Comparison of ENCODE assay signal across 19 mouse cellular contexts in genomic region chr13:96313241-96313640, GRCm38 (mm10).
DNase-seq lines count a peak whose midpoint lies in the region; ATAC-seq and TF ChIP-seq lines count a peak whose summit lies in the region.
"Had no signal": no experiment of that assay in that cellular context is flagged by ENCODE, and none has a peak within 500 bp of the region (broad histone marks: within the 10 kb centered on the region; RNA-seq: fewer than 3 reads in every experiment).

No protein-coding gene starts in this region.

- no peaks in the 10 kb centered on the region for H3K27me3 ChIP-seq in forebrain, embryonic 14.5 days (replicated peaks; ENCODE audit: control insufficient read depth, insufficient read depth, low read length)
- H3K27me3 ChIP-seq in forebrain, embryonic 10.5 days (ENCODE audit: poor library complexity, severe bottlenecking) = no peaks in the 10 kb centered on the region
- no peaks in the 10 kb centered on the region for H3K27me3 ChIP-seq in hindbrain, postnatal 0 days (ENCODE audit: insufficient read depth, low read length)
- no peaks in the 10 kb centered on the region for H3K27me3 ChIP-seq in hindbrain, embryonic 12.5 days
- H3K27me3 ChIP-seq in midbrain, postnatal 0 days (ENCODE audit: insufficient read depth, low read length) = no peaks in the 10 kb centered on the region
- H3K27me3 ChIP-seq in midbrain, embryonic 16.5 days (ENCODE audit: control insufficient read depth, insufficient read depth, low read depth, low read length) = no peaks in the 10 kb centered on the region
- H3K27me3 ChIP-seq: CH12.LX; heart, embryonic 15.5 days had no signal

- DNase-seq in forebrain, embryonic 14.5 days (ENCODE audit: low spot score) = peak; percentile 67
- DNase-seq in forebrain, embryonic 10.5 days (ENCODE audit: extremely low spot score, low spot score) = no peak
- peak; percentile 58 for DNase-seq in hindbrain, postnatal 0 days (ENCODE audit: low spot score)
- peak; percentile 74 for DNase-seq in midbrain, postnatal 0 days (ENCODE audit: low spot score)
- no peak for DNase-seq in urinary bladder, postnatal 36 days (ENCODE audit: low spot score in 2 of 2)
- DNase-seq: adrenal gland, adult 8-10 months; cerebellum, adult 11-12 months; cerebellum, adult 9-10 months; gastrocnemius, postnatal 14 days; heart, adult 2 months; heart, postnatal 14 days; kidney, adult 2 months had no signal

- no peak for TF ChIP-seq CTCF in hindbrain, postnatal 0 days (IDR thresholded peaks at IDR 0.05; ENCODE audit: low read depth)
- TF ChIP-seq CTCF in midbrain, postnatal 0 days (IDR thresholded peaks at IDR 0.05) = no peak

- H3K9me3 ChIP-seq in forebrain, embryonic 14.5 days (replicated peaks; ENCODE audit: control insufficient read depth, low read length) = no peaks in the 10 kb centered on the region
- no peaks in the 10 kb centered on the region for H3K9me3 ChIP-seq in forebrain, embryonic 10.5 days
- no peaks in the 10 kb centered on the region for H3K9me3 ChIP-seq in hindbrain, postnatal 0 days (ENCODE audit: low read length)
- no peaks in the 10 kb centered on the region for H3K9me3 ChIP-seq in hindbrain, embryonic 12.5 days (replicated peaks)
- no peaks in the 10 kb centered on the region for H3K9me3 ChIP-seq in midbrain, postnatal 0 days (ENCODE audit: low read length)
- H3K9me3 ChIP-seq in midbrain, embryonic 16.5 days (replicated peaks; ENCODE audit: control insufficient read depth, low read length, poor library complexity, severe bottlenecking) = no peaks in the 10 kb centered on the region; the same call in 1 of the 2 replicates
- H3K9me3 ChIP-seq: embryonic facial prominence, embryonic 10.5 days; heart, embryonic 15.5 days had no signal

- H3K36me3 ChIP-seq in forebrain, embryonic 14.5 days (ENCODE audit: control insufficient read depth, insufficient read depth, low read length) = no peaks in the 10 kb centered on the region
- no peaks in the 10 kb centered on the region for H3K36me3 ChIP-seq in forebrain, embryonic 10.5 days (replicated peaks)
- H3K36me3 ChIP-seq in hindbrain, postnatal 0 days (ENCODE audit: insufficient read depth, low read length) = no peaks in the 10 kb centered on the region
- H3K36me3 ChIP-seq in hindbrain, embryonic 12.5 days = no peaks in the 10 kb centered on the region
- H3K36me3 ChIP-seq in midbrain, postnatal 0 days (ENCODE audit: insufficient read depth, low read length) = no peaks in the 10 kb centered on the region
- H3K36me3 ChIP-seq in midbrain, embryonic 16.5 days (ENCODE audit: control insufficient read depth, insufficient read depth, low read length) = no peaks in the 10 kb centered on the region
- H3K36me3 ChIP-seq: embryonic facial prominence, embryonic 10.5 days; heart, embryonic 15.5 days had no signal

- no peak overlapping the region for H3K9ac ChIP-seq in forebrain, embryonic 14.5 days (ENCODE audit: low read length)
- no peak overlapping the region for H3K9ac ChIP-seq in hindbrain, postnatal 0 days (replicated peaks; ENCODE audit: low read length)
- no peak overlapping the region for H3K9ac ChIP-seq in hindbrain, embryonic 12.5 days
- H3K9ac ChIP-seq in midbrain, postnatal 0 days (replicated peaks; ENCODE audit: low read length, poor library complexity, severe bottlenecking) = no peak overlapping the region
- no peak overlapping the region for H3K9ac ChIP-seq in midbrain, embryonic 16.5 days (ENCODE audit: low read depth, low read length)
- H3K9ac ChIP-seq: heart, embryonic 15.5 days had no signal

- 14% methylated on average over 3 of the region's 3 CpGs for WGBS in forebrain, embryonic 14.5 days
- 53% methylated on average over 3 of the region's 3 CpGs for WGBS in forebrain, embryonic 10.5 days
- 14% methylated on average over 3 of the region's 3 CpGs for WGBS in hindbrain, postnatal 0 days
- WGBS in hindbrain, embryonic 12.5 days = 27% methylated on average over 3 of the region's 3 CpGs
- 29% methylated on average over 3 of the region's 3 CpGs for WGBS in midbrain, postnatal 0 days
- 19% methylated on average over 3 of the region's 3 CpGs for WGBS in midbrain, embryonic 16.5 days

- H3K4me2 ChIP-seq in forebrain, embryonic 14.5 days (ENCODE audit: low read length) = no peak overlapping the region
- no peak overlapping the region for H3K4me2 ChIP-seq in hindbrain, postnatal 0 days (ENCODE audit: low read depth, low read length)
- no peak overlapping the region for H3K4me2 ChIP-seq in hindbrain, embryonic 12.5 days (replicated peaks)
- H3K4me2 ChIP-seq in midbrain, postnatal 0 days (ENCODE audit: low read depth, low read length, poor library complexity, severe bottlenecking) = no peak overlapping the region
- H3K4me2 ChIP-seq in midbrain, embryonic 16.5 days (ENCODE audit: low read length) = no peak overlapping the region
- H3K4me2 ChIP-seq: heart, embryonic 11.5 days; heart, embryonic 15.5 days had no signal

- ATAC-seq in forebrain, embryonic 14.5 days = peak; percentile 44; the same call in 1 of the 2 replicates
- ATAC-seq in hindbrain, postnatal 0 days = peak; percentile 89
- ATAC-seq in hindbrain, embryonic 12.5 days (ENCODE audit: low FRiP score) = no peak
- no peak for ATAC-seq in midbrain, postnatal 0 days (ENCODE audit: low FRiP score)
- no peak for ATAC-seq in midbrain, embryonic 16.5 days
- ATAC-seq: intestine, embryonic 16.5 days had no signal

- no peaks in the 10 kb centered on the region for H3K4me1 ChIP-seq in forebrain, embryonic 14.5 days (ENCODE audit: control insufficient read depth, insufficient read depth, low read length)
- no peaks in the 10 kb centered on the region for H3K4me1 ChIP-seq in forebrain, embryonic 10.5 days
- no peaks in the 10 kb centered on the region for H3K4me1 ChIP-seq in hindbrain, postnatal 0 days (ENCODE audit: insufficient read depth, low read length)
- H3K4me1 ChIP-seq in hindbrain, embryonic 12.5 days = no peaks in the 10 kb centered on the region
- H3K4me1 ChIP-seq in midbrain, postnatal 0 days (ENCODE audit: insufficient read depth, low read length) = no peaks in the 10 kb centered on the region
- H3K4me1 ChIP-seq in midbrain, embryonic 16.5 days (ENCODE audit: control insufficient read depth, insufficient read depth, low read length) = no peaks in the 10 kb centered on the region
- H3K4me1 ChIP-seq: embryonic facial prominence, embryonic 10.5 days; heart, embryonic 15.5 days had no signal

- H3K27ac ChIP-seq in forebrain, embryonic 14.5 days (ENCODE audit: low read depth, low read length) = no peak overlapping the region
- H3K27ac ChIP-seq in forebrain, embryonic 10.5 days = no peak overlapping the region
- no peak overlapping the region for H3K27ac ChIP-seq in hindbrain, postnatal 0 days
- no peak overlapping the region for H3K27ac ChIP-seq in hindbrain, embryonic 12.5 days
- H3K27ac ChIP-seq in midbrain, postnatal 0 days (ENCODE audit: low read depth, low read length) = no peak overlapping the region
- H3K27ac ChIP-seq in midbrain, embryonic 16.5 days (ENCODE audit: low read length) = no peak overlapping the region
- H3K27ac ChIP-seq: embryonic facial prominence, embryonic 10.5 days; heart, adult 2 months; heart, embryonic 15.5 days had no signal

- H3K4me3 ChIP-seq in forebrain, embryonic 14.5 days (ENCODE audit: low read depth, low read length) = no peak overlapping the region
- no peak overlapping the region for H3K4me3 ChIP-seq in forebrain, embryonic 10.5 days
- H3K4me3 ChIP-seq in hindbrain, postnatal 0 days (ENCODE audit: low read length) = no peak overlapping the region
- no peak overlapping the region for H3K4me3 ChIP-seq in hindbrain, embryonic 12.5 days
- H3K4me3 ChIP-seq in midbrain, postnatal 0 days (ENCODE audit: low read depth, low read length) = no peak overlapping the region
- no peak overlapping the region for H3K4me3 ChIP-seq in midbrain, embryonic 16.5 days (ENCODE audit: low read depth, low read length)
- H3K4me3 ChIP-seq: embryonic facial prominence, embryonic 10.5 days; heart, adult 2 months; heart, embryonic 15.5 days had no signal

Comparison
In these comparisons a context has a peak if more than half of its experiments do, and no peak if none do; other contexts are left out.
1. ATAC-seq: peak in forebrain, embryonic 14.5 days (single experiment) and hindbrain, postnatal 0 days (single experiment); none in hindbrain, embryonic 12.5 days (single experiment), midbrain, postnatal 0 days (single experiment) and midbrain, embryonic 16.5 days (single experiment).
2. DNase-seq: peak in forebrain, embryonic 14.5 days (single experiment), hindbrain, postnatal 0 days (single experiment) and midbrain, postnatal 0 days (single experiment); none in forebrain, embryonic 10.5 days (single experiment) and urinary bladder, postnatal 36 days (0 of 2).